Mouse (Mus musculus): Measurements from ENCODE around the gene Klf2.

Klf2 gene

DNA sequence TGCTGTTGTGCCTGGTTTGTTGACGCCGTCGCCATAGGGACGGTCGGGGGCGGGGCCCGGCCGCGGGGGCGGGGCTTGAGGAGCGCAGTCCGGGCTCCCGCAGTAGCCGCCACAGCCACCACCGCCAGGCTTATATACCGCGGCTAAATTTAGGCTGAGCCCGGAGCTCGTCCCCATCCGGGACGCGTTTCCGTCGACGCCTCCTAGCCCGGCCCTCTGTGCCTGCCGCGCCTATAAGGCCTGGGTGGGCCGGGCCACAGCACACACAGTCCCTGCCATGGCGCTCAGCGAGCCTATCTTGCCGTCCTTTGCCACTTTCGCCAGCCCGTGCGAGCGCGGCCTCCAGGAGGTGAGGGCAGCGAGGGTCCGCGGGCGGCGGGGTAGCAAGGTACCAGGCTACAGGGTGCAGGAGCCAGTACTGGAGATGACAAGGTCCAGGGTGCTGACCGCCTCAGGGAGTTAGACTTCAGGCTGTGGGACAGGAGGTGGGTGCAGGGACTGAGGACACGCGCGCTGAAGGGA, at the start of gene Klf2:
Klf2 (plus strand) TSS at position 233 of the 522 bp plus-strand sequence.
- DNase-seq (ENCODE audit: low read depth): no peak

DNA sequence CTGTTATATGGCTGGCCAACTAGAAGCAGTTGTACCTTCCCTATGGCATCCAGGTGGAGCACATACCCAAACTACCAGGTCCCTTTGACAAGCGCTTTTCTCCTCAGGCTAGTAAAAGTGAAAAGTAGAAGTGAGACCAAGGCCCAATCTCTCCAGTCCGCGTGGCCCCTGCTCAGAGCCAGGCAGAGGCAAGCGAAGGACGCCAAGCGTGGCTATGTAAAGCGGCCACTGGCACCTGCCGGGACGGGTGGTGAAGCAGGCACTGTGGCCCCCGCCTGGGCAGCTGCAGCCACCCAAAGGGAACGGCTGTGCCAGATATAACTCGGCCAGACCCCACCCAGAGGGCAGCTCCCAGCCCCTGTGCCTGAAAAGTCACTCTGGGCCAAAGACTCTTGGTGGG, 48.2 kb upstream of the Klf2 start:
- DNase-seq (ENCODE audit: low read depth): no peak

DNA sequence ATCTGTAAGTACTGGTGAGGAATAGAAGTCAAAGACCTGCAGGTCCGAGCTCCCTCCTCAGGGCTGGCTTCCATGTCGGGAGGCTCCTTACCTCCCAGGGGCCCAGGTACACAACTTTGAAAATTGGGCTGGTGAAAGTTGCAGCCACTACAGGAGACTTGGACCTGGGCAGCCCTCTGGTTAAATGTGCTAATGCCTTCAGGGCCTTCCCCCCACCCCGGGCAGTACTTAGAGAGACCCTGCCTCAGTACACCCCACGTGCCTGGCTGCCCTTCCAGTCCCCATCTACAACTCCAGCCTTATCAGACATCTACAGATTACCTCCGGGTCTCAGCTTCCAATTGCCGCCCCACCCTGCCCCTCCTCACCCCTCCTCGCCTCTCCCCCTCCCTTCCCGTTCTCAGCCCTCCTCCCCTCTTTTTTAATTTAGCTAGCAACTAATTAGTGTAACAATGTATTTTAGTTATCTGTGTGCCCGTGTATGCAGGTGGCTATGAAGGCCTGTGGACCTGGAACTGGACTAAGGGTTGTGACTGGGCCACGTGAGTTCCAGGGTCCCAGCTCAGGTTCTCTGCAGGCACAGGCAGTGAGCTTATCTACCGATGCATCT, 47.7 kb upstream of the Klf2 start:
- no peak for DNase-seq (ENCODE audit: low read depth)

DNA sequence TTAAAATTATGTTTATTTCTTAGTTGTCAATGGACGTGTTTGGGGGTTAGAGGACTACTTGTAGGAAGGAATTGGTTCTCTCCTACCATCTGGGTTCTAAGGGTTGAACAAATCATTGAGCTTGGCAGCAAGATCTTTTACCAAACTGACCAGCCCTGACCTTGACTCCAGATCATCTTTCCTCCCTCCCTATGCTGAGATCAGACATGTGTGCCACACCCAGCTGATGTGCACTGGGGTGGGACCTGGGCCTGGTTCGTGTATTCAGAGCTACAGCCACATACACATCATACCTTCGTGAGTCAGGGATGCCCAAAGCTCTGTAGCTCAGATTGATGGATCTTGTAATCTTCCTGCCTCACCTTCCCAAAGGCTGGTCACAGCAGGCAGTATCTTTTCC, 47.1 kb upstream of the Klf2 start:
- DNase-seq (ENCODE audit: low read depth): no peak

DNA sequence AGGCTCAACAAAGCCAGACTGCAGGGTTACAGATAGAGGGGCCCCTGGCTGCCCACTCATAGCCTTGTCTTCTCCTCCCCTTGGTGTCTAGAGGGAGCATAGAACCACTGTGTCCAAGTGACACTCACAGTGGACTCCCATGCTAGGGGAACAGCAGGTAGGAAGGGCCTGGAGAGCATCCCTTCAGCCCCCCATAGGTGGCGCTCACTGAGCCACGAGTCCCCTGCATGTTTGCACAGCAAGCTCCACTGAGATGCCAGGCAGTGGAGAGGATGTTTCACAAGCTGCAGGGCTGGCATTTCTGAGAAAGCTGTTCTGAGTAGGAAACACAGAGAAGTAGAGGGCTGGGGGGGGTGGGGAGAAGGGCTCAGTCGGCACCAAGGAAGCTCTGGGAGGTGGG, 46.5 kb upstream of the Klf2 start:
- peak; percentile 88 for DNase-seq (ENCODE audit: low read depth)

DNA sequence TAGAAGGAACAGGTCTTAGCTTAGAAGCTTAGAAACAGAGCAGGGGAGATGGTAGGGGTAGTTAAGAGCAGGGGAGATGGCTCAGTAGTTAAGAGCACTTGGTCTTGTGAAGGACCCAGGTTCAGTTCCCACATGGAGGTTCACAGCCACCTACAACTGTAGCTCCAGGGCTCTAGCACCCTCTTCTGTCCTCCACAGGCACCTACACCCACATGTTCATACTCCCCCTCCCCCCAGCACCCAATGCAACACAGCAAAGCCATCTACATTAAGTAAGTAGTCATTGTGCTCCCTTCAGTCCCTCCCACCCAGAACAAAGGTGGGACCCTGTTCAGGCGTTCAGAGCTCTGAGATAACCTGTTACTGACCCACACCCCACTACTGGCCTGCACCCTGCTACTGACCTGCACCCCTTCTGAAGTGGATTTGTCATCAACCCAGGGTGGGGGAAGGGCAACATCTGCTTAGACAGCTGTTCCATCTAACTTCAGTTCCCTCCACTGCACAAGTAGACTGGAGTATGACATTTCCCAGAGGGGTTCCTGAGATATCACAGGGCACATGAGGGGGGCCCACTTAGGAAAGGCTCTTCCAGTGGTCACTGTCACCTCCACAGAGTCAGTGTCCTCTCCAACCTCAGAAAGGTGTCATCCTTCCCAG, 45.6 kb upstream of the Klf2 start:
- DNase-seq (ENCODE audit: low read depth): no peak

DNA sequence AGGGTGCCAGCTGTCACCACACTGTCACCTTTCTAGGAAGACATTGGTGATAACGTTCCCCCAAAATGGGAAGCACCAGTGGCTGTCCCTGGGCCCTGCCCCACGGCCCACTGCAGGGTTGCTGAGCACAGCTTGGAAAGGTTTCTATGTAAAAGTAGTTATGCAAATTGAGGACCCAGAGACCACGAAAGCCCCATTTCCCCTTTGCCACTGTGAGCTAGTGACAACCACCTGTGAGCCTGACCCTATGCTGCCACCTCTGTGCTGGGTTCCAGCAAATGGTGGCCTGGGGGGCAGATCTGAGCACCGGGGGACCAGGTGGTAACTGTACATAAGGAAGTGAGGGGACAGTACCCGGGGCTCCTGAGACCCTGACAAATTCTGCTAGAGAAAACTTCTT, 45.0 kb upstream of the Klf2 start:
- DNase-seq (ENCODE audit: low read depth): no peak

DNA sequence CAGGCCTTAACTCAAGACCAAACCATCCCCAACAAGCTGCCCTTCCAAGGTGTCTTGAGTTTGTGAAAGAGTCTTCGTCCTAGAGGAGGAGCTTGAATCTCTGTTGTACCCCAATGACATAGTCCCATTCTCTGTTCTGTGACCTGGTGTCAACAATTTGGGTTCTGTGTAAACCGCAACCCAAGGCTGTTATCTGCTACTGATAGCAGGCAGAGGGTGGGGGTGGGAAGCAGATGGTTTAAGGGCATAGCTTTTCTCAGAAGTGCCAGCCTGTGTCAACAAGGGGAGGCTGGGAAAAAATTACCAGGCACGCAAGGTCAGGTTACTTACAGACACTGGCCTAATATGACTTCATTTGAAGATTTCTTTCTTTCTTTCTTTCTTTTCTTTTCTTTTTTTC, 41.6 kb upstream of the Klf2 start:
- DNase-seq (ENCODE audit: low read depth): peak; percentile 95

DNA sequence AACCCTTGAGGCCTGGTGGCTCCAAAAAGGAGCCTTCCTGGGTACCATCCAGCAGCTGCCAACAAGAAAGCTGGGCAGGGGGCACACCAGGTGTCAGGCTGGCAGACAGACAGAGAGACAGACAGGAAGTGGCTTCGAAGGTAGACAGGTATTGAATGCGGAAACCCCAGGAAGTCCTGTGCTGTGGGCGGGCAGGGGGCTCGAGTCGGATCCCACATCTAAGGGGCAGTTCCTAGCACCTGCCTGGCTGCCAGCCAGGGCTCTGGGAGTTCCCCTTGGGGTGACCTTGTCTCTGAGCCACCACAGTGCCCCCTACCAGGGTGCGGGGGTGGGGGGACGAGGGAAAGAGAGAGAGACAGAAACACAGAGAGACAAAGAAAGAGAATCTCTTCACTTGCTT, 39.7 kb upstream of the Klf2 start:
- DNase-seq (ENCODE audit: low read depth): no peak

DNA sequence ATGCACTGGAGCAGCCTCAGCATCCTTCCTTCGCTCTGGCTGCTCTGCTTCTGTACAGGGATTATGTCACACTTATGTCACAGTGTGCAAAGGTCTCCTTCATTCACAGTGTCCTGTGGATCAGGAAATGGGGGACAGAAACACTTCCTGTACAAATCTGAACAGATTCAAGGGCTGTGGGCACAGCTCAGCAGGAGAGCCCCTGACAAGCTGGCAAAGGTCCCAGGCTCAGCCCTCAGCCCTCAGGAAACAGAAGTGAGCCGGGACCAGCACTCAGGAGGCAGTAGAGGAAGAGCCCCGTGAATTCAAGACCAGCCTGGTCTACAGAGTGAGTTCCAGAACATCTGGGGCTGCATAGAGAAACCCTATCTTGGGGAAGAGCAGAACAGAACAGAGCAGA, 37.2 kb upstream of the Klf2 start:
- DNase-seq (ENCODE audit: low read depth): peak; percentile 92

DNA sequence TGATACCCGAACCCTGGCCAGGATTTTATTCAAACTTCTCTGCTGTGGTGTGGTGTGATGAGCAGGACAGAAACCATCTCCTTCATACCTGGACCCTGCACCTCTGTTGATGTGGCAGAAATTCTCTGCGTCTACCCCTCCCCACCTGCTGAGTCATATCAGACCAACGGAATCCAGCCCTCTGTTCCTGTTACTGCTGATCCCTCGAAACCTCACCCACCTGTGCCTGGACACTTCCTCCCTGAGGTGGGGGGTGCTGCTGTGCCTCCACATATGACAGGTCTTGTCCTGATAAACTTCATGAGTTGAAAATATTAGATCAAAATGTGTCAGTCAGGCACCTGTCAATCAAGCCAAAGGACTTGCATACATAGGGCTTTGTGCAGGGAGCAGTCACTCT, 33.5 kb upstream of the Klf2 start:
- no peak for DNase-seq (ENCODE audit: low read depth)

DNA sequence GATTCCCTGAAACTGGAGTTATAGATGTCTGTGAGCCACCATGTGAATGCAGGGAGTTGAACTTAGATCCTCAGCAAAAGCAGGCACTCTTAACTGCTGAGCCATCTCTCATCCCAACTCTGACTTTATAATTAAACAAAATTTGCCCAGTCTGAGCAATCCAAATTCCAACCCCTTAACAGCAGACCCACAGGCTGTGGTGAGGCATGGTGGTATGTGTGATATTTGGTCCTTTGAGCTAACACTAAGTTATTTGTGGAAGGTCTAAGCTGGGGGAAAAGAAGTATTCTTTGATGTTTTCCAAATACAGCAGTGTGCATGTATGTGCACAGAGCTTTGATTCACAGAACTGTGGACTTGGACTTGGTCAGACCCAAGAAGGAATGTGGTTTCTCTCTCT, 29.8 kb upstream of the Klf2 start:
- DNase-seq (ENCODE audit: low read depth): no peak

DNA sequence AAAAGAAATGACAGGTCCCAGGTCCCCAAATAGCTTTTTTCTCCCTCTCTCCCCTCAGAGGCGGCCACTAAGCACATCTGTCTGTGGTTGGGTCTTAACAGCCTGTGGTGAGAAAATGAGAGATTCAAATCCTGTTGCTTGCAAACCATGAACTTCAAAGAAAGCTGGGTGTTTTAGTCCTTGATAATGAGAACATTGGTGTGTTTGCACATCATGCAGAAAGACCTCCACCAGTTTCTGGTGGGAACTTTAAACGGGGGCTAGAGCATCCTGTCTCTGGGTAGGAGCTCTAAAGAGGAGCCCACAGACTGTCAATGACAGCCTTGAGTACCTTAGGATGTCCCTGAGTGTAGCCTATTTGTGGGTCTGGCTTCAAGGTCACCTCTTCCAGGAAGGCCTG, 27.7 kb upstream of the Klf2 start:
- DNase-seq (ENCODE audit: low read depth): no peak

DNA sequence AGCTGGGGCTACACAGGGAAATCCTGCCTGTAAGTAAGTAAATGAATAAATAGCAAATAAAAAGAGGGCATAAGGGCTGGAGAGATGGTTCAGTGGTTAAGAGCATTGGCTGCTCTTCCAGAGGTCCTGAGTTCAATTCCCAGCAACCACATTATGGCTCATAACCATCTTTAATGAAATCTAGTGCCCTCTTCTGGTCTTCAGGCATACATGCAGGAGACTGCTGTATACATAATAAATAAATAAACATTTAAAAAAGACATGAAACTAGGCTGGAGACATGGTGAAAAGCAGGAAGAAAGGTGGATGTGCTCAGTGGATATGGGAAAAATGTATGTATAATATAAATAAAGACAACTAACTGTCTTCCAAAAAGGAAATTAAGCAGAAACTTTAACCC, 25.5 kb upstream of the Klf2 start:
- no peak for DNase-seq (ENCODE audit: low read depth)

DNA sequence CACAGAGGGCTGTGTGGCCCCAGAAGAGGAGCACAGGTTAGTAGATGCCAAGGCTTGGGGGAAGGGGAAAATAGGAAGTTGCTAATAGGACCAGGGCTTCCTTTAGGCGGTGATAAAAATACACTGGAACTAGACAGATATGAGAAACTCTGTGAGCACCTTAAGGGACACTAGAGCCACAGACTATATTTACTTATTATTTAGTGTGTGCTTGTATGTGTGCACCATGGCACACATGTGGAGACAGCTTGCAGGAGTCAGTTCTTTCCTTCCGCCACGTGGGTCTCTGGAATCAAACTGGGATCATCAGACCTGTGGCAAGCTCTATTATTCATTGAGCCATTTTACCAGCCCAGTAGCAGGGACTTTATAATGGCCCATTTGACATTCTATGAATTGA, 23.7 kb upstream of the Klf2 start:
- DNase-seq (ENCODE audit: low read depth): peak; percentile 55

DNA sequence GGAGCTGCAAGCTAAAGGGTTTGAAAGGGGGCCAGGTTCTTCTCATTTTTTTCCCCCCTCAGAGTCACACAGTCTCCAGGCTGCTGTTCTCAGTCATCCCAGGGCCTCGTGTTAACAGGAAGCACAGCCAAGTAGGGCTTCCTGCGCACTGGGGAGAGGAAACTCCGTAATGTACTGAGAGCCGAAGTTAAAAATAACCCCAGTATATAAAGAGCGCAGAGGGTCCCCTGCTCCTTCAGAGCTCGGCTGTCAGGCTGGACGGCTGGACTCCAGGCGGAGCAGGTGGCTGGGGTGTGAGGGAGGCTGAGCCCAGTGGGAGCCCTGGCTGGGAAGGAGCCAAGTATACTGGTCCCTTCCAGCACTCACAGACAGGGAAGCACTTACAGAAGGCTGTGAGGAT, 23.2 kb upstream of the Klf2 start:
- peak; percentile 90 for DNase-seq (ENCODE audit: low read depth)

DNA sequence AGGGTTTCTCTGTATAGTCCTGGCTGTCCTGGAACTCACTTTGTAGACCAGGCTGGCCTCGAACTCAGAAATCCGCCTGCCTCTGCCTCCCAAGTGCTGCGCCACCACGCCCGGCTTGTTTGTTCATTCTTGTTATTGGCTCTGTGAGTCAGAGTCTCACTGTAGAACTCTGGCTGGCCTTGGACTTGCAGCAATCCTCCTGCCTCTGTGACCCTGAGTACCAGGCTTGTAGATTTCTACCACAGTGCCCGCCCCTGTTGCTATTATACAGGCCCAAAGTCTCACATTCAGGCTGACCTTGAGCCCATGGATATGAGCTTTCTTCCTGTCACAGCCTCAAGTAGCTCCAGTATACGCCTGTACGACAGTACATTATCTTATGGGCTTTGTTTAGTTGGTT, 22.3 kb upstream of the Klf2 start:
- DNase-seq (ENCODE audit: low read depth): no peak

DNA sequence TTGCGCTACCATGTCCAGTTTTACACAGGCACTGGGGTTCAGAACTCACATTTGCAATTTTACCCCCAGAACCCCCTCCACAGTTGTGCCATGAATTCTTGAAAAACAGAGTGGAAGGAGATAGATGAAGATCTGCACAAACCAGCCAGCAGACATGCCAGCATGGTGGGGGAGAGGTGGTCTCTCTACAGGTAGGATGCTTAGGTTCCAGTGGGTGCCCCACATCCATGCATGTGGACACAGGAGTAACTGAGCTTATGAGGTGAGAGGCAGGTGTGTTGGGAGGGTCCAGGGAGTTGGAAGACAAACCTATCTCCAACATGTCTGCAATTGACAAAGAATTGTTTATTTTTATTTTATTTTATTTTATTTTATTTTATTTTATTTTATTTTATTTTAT, 19.9 kb upstream of the Klf2 start:
- no peak for DNase-seq (ENCODE audit: low read depth)

DNA sequence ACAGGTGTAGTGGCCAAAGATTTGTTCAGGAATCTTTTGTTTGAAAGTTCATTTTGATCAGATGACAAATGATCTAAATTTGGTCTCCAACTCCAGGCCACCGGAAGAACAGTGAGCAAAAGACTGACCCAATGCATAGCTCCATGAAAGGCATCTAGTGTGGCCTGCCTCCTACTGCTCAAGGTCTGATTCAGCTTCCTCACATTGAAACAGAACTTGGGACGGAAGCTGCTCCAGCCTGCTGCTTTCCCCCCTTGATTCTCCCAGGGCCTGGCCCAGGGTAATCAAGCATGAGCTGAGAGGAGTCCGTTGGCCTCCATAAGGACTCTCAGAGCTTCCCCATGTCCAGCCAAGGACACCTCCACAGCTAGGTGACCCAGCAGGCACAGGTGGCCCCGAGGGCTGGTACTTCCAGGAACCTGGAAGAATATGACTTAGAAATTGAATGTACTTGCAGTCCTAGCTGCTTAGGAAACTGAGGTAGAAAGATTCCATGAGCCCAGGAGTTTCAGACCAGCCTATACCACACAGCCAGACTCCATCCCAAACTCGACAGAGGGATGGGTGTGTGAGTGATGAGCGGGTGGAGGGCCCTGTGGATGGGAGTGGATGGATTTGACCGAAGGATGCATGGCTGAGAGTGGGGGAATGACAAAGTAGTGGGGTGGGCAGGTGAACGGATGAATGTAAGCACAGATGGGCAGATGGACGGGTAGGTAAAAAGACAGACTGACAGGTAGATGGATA, 18.0 kb upstream of the Klf2 start:
- DNase-seq (ENCODE audit: low read depth): no peak

DNA sequence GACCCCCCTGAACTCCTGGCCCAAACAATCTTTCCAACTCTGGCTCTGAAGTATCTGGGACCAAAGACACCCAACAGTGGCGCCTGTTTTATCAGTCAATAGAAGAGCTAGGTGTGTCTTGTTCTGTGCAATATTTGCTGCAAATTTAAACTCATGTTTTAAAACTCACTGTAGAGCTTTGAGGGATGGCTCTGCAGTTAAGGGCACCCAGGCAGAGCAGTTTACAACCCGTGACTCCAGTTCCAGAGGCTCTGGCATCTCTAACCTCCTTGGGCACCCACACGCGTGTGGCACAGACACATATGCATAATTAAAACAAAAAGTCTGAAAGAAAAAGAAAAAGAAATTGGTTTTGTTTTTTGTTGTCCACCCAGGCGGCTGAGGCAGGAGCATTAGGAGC, 17.3 kb upstream of the Klf2 start:
- DNase-seq (ENCODE audit: low read depth): no peak

DNA sequence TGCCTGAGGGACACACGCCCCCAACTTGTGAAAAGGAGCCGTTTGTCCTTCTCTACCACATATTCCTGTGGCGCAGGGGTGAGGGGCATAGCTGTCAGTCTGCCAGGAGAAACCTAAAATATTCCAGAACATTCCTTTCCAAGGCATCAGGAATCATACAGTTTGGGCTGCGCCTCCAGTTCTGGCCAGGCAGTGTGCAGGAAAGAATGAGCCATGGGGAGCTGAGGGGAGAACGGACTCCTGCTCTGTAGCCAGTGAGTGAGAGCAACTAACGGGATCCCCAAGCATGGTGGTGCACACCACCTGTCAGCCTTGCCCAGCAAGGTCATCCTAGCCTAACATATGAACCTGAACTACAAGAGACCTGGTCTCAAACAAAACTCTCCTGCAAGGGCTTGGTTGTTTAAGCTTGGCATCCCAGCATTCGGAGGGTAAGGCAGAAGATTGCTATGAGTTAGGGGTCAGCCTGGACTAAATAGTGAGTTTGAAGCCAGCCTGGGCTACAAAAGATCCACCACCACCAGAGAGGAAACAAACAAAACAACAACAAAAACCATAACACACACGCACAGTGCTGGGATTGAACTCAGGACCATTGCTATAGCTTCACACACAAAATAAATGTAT, 15.7 kb upstream of the Klf2 start:
- DNase-seq (ENCODE audit: low read depth): no peak

DNA sequence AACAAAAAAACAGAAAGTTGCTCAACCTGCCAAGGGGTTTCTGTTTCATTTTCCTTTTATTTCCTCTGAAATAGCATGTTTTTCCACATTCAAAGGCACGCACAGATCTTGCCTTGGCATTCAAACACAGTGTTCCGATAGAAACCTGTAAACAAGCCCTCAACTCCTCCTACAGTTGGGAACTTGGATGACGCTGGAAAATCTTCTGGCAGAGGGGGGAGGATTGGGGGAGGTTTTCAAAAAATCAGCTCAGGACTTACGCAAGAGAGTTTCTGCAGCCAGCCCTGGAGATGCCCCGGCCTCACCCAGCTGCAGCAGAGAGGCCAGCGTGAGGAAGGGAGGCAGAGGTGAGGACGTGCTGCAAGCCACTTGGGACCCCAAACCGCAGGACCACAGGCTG, 15.2 kb upstream of the Klf2 start:
- DNase-seq (ENCODE audit: low read depth): peak; percentile 81
